Mouse (Mus musculus): ENCODE results near the gene Sox5.

Sox5 gene

GRCm38 (mm10) chr6:144329311-144329930 lies 452.4 kb downstream of the Sox5 start:
- no peak for DNase-seq (ENCODE audit: low read depth)

DNA sequence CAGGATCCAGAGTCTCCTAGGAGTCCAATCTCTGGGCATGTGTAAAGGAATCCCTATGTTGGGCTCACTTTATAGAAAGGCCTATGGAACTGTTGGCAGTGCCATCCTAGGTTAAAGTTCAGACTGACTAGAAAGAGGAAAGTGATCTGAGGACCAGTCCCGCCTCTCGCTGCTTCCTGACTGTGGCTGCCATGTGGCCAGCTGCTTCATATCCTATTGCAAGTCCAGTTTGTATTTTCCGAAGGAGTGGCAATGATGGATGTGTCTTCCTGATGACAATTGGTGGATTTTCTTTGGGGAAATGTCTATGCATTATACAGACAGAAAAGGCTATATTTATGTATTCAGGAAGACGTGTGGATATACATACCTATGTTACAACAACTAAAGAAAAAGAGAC lies 453.0 kb downstream of the Sox5 start:
- DNase-seq (ENCODE audit: low read depth), result no peak

- no peak for DNase-seq (ENCODE audit: low read depth)
Observed at GRCm38 (mm10) chr6:144326817-144327216, 455.0 kb downstream of the Sox5 start.

GRCm38 (mm10) chr6:144323372-144323771 lies 458.4 kb downstream of the Sox5 start:
- DNase-seq (ENCODE audit: low read depth), result no peak

GRCm38 (mm10) chr6:144322297-144323047 lies 459.3 kb downstream of the Sox5 start:
- DNase-seq (ENCODE audit: low read depth), result no peak

GRCm38 (mm10) chr6:144320327-144320726 lies 461.4 kb downstream of the Sox5 start:
- DNase-seq (ENCODE audit: low read depth), result no peak

- no peak for DNase-seq (ENCODE audit: low read depth)
Observed at GRCm38 (mm10) chr6:144319717-144320116, 462.1 kb downstream of the Sox5 start.

DNA sequence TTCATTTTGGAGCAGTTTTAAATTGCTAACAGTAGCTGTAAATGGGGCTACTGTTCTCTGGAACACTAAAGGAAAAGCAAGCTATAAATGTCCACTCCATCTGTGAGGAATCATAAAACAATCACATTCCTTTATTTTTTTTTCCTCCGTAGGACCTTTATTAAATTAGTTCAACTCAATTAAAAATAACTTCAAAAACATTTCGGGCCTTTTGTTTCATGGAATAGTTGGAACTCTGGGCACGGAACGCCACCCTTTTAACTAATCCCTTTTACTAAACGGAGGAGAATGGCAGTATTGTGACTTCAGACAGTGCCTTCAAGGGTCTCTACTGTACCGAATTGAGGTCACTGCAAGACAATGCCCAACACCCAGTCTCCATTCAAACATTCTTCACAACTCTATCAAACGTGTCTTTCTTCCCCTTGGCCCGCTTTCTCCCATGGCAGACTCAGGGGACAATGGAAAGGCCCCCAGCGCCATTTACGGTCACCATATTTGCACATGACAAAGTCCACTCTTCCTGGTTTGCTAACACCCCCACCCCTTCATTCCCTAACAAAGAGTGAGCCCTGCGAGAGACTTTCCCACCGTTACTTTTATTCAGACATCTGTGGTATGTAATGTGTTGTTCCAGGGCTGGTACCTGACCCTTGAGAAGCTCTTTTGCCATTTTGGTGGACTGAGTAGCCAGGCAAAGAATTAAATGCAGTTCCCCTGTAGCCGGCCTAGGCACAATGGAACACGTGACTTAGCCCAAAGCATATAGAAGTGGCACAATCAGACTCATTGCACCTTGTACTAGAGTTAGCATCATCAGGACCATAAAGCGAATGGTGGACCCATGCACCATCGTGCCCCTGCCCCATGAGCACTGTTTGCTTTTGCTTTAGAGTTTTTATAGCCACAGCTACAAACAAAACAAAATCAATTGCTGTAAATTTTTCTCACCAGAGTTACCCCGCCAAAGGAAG lies 468.7 kb downstream of the Sox5 start:
- DNase-seq (ENCODE audit: low read depth), result no peak

GRCm38 (mm10) chr6:144312282-144312780 lies 469.4 kb downstream of the Sox5 start:
- DNase-seq (ENCODE audit: low read depth), result no peak

- no peak for DNase-seq (ENCODE audit: low read depth)
Observed at GRCm38 (mm10) chr6:144311754-144312153, 470.0 kb downstream of the Sox5 start.

DNA sequence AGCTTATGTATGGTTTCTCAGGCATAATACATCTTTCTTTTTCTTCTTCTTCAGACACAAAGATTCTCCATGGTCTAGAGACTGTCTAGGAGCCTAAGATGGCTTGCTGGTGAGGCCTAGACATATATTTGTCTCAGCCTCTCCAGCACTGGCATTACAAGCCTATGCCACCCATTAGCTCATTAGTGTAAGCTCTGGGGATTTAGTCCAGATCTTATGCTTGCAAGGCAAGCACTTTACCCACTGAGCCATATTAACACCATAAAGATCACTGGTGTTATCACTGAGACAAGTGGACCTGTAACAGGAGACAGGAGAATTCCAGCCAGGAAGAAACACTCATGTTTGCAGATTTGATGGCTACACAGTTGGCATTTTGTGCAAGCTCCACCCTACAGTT lies 472.6 kb downstream of the Sox5 start:
- no peak for DNase-seq (ENCODE audit: low read depth)

DNA sequence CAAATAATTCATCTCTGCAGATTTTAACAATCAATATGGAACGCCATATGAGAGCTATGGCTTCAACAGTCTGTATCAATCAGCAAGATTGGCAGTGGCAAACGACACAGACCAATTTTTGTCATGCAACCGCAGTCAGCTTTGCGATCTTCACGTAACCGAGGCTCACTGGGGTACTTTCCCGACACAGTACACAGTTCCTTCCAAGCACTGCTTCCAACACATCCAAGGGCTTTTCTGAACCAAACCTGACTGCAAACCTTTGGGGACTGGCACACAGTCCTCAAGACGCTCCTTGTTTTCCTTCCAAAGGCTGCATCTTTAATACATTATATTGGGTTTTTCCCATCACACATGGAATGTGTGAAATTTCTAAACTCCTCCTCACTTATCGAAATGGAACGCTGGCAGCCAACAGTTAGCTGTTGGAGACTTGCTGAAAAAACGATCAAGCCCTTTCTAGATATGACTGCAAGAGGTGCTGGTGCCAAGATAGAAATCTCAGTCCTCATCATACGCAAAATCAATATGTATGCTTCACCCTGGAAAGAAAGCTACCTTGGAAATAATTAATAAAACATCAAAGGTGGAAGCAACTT lies 474.1 kb downstream of the Sox5 start:
- no peak for DNase-seq (ENCODE audit: low read depth)

DNA sequence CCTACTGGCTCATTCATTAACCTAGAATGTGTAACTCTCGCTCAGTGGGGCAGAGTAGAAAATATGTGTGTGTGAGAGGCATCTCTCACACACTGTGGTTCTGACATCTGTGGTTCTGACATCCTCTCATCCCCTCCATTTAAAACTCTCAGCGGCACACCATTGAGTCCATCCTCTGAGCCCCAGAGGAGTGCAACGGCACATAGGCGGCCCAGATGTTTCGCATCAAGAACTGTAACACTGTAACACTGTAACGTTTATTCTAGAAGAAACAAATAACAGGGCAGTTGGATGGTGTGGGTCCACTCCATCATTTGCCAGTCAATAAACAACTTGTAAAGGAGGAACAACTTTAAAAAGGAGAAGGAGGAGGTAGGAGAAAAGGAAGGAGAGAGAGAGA lies 479.0 kb downstream of the Sox5 start:
- no peak for DNase-seq (ENCODE audit: low read depth)

GRCm38 (mm10) chr6:144301082-144301481 lies 480.7 kb downstream of the Sox5 start:
- no peak for DNase-seq (ENCODE audit: low read depth)

GRCm38 (mm10) chr6:144299503-144299858 lies 482.3 kb downstream of the Sox5 start:
- DNase-seq (ENCODE audit: low read depth), result no peak

DNA sequence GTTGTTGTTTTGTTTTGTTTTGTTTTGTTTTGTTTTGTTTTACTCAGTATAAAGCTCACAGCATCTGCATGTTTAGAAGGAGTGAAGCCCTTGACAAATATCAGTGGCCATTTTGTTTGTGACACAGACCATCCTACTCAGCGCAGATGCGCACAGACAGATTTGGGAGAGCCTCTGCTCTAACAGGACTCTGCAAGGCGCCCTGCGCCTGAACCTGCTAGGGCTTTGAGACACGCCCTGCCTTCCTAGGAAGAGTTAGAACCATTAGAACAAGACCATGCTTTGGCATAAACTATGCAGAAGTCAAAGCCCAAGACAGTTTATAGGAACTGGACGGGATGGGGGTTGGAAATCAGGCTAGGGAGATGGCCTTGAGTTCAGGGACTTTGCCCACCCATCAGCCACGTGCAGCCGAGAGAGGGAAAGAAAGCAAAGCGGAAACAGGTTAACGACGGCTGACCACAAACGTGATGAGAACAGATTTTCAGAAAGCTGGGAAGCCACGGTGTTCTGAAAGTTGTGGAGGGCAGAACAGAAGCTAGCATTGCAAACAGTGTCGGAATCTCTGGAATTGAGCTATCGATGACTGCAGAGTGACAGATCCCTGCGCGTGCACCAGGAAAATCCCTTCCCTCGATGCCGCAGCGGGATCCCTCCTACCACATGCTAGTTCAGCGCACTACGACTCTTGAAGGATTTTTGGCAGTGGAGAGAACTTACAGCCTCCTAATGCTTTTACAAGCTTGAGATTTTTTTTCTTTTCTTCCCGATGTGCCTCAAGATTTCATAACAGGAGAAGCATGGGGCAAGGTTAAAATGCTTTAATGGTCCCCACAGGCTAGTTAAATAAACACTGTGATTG lies 482.9 kb downstream of the Sox5 start:
- no peak for DNase-seq (ENCODE audit: low read depth)

DNA sequence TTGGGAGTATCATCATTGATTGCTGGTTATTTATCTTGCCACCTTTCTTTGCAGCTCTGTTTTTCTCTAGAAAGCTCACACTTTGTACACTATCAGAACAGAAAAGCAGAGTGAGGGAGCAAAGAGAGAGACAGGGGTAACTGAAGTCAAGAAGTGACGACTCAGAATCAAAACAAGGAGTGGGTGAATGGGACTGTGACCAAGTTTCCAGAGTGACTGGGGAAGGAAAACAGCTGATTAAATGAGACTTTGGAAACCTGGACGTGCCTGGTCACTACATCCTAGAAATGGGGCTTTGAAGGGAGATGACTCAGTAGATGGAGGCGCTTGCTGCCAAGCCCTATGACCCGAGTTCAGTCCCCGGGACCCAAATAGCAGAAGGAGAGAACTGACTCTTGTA lies 483.9 kb downstream of the Sox5 start:
- no peak for DNase-seq (ENCODE audit: low read depth)

DNA sequence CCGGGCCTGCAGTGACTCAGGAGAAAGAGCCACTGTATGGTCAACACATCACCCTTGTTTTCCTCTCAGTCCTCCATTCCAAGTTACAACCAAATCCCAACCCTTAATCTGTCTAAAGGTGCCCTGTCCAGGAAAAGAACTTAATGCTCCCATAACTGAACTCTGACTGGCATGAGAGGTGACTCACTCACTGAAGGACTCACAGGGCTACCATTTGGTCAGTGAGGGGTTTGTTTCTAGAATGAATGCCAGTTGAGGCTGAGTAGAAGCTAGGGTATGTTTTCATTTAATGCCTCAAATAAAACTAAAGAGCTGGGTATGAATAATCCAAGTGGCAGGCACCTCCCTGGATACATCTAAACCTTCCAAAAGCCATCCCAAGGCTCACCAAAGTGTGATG lies 484.6 kb downstream of the Sox5 start:
- no peak for DNase-seq (ENCODE audit: low read depth)

DNA sequence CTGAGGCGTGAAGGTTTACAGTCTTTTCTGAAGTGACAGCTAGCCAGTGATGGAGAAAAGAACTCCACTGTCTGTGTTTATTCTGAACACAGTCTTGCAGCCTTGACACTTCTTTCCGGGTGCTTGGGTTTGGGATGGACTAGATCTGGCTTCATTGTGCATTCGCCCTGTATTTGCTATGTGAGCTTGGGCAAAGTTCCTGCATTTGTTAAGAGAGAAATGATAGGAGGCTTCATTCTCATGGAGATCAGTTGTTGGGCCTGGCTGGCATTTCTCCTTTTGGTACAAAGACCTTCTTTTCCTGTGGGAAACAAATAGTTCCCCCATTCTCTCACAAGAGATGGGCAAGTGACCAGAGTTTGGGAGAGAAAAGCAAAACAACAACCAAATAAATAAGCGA lies 490.3 kb downstream of the Sox5 start:
- no peak for DNase-seq (ENCODE audit: low read depth)

DNA sequence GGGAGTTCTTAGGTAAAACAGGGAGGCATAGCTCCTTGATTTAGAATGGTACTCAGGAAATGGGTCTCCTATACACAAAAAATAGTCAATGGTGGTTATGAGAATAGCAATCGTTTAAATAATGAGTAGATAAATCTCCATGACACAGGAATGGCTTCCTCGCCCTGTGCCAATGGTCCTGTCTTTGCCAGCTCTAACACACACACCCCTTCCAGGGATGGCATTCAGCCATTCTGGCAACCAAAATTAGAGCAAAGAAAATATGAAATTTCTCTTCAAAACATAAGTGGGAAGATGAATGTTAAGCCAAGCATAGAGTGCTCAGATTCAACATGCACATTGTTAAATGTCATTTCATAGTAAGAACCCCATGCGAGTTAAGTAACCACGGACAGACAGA lies 495.7 kb downstream of the Sox5 start:
- DNase-seq (ENCODE audit: low read depth), result no peak

DNA sequence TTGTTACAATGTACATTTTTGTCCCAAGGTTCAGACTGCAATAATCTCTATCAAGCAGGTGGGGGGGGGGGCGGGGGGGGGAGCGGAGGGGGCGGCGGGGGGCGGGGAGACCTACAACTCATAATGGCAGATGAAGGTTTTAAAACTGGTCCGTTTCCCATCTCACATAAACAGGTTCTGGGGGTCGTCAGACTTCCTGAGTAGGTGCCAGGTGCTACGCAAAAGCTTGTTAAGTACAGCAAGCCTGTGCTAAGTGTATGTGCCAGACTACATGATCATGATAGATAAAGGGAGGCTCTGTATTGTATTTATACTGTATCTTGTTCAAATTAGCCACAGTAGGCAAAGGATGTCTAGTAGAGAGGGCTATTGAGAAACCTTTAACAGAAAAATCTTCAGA lies 498.6 kb downstream of the Sox5 start:
- DNase-seq (ENCODE audit: low read depth), result no peak

All from naive thymus-derived CD4-positive, alpha-beta T cell, adult 2 months (primary cell).